Mouse (Mus musculus): Measurements from ENCODE around the gene Frmd5. TPM values are rescaled to one million over a fixed set of nuclear protein-coding genes. Genes with fewer than 3 reads are reported as not detected.

The Frmd5 gene
- total RNA-seq, 2 experiments from 2014 or later: 32.6 to 35.4 TPM

- TF ChIP-seq CTCF (conservative IDR thresholded peaks at IDR 0.05): no peak
- H3K4me3 ChIP-seq: no peak overlapping the region
- no peak for DNase-seq (ENCODE audit: low spot score in 2 of 2)
- H3K27ac ChIP-seq: no peak overlapping the region
These were observed 99.4 kb downstream of the Frmd5 start for GRCm38 (mm10) chr2:121707461-121707860.

GRCm38 (mm10) chr2:121705756-121706155 lies 101.1 kb downstream of the Frmd5 start:
- Histone ChIP-seq H3K4me3 (no peak overlapping the region), H3K27ac (0 out of 2 replicates have a peak overlapping the region, but pooled peaks have one; percentile 32)
- DNase-seq (ENCODE audit: low spot score in 2 of 2): no peak
- no peak for TF ChIP-seq CTCF (conservative IDR thresholded peaks at IDR 0.05)

- TF ChIP-seq CTCF (conservative IDR thresholded peaks at IDR 0.05): no peak
- Histone ChIP-seq H3K27ac (peak overlapping the region; percentile 70), H3K4me3 (no peak overlapping the region)
- no peak for DNase-seq (ENCODE audit: low spot score in 2 of 2)
These were observed 107.6 kb downstream of the Frmd5 start for GRCm38 (mm10) chr2:121699331-121699730.

GRCm38 (mm10) chr2:121695436-121695835 lies 111.5 kb downstream of the Frmd5 start:
- H3K4me3 ChIP-seq: no peak overlapping the region
- no peak overlapping the region for H3K27ac ChIP-seq
- no peak for DNase-seq (ENCODE audit: low spot score in 2 of 2)
- peak; percentile 73 for TF ChIP-seq CTCF (conservative IDR thresholded peaks at IDR 0.05)

- Histone ChIP-seq H3K27ac (no peak overlapping the region), H3K4me3 (no peak overlapping the region)
- no peak for TF ChIP-seq CTCF (conservative IDR thresholded peaks at IDR 0.05)
- DNase-seq (ENCODE audit: low spot score in 2 of 2): no peak
These were observed 118.8 kb downstream of the Frmd5 start for GRCm38 (mm10) chr2:121688107-121688506.

GRCm38 (mm10) chr2:121683606-121684005 lies 123.3 kb downstream of the Frmd5 start:
- no peak for DNase-seq (ENCODE audit: low spot score in 2 of 2)
- H3K27ac ChIP-seq: no peak overlapping the region
- no peak for TF ChIP-seq CTCF (conservative IDR thresholded peaks at IDR 0.05)
- no peak overlapping the region for H3K4me3 ChIP-seq

- no peak for TF ChIP-seq CTCF (conservative IDR thresholded peaks at IDR 0.05)
- Histone ChIP-seq H3K27ac (no peak overlapping the region), H3K4me3 (no peak overlapping the region)
- DNase-seq (ENCODE audit: low spot score in 2 of 2): no peak
These were observed 124.5 kb downstream of the Frmd5 start for GRCm38 (mm10) chr2:121682361-121682760.

GRCm38 (mm10) chr2:121679711-121680110 lies 127.2 kb downstream of the Frmd5 start:
- TF ChIP-seq CTCF (conservative IDR thresholded peaks at IDR 0.05): peak; percentile 70
- no peak overlapping the region for H3K27ac ChIP-seq
- H3K4me3 ChIP-seq: no peak overlapping the region
- DNase-seq (ENCODE audit: low spot score in 2 of 2): no peak

GRCm38 (mm10) chr2:121677649-121677986 lies 129.3 kb downstream of the Frmd5 start:
- DNase-seq (ENCODE audit: low spot score in 2 of 2): no peak
- Histone ChIP-seq H3K4me3 (no peak overlapping the region), H3K27ac (no peak overlapping the region)
- TF ChIP-seq CTCF (conservative IDR thresholded peaks at IDR 0.05): no peak

- no peak overlapping the region for H3K27ac ChIP-seq
- DNase-seq (ENCODE audit: low spot score in 2 of 2): no peak
- H3K4me3 ChIP-seq: no peak overlapping the region
- no peak for TF ChIP-seq CTCF (conservative IDR thresholded peaks at IDR 0.05)
These were observed 129.8 kb downstream of the Frmd5 start for GRCm38 (mm10) chr2:121676951-121677648.

- Histone ChIP-seq H3K4me3 (no peak overlapping the region), H3K27ac (no peak overlapping the region)
- no peak for TF ChIP-seq CTCF (conservative IDR thresholded peaks at IDR 0.05)
- no peak for DNase-seq (ENCODE audit: low spot score in 2 of 2)
These were observed 131.0 kb downstream of the Frmd5 start for GRCm38 (mm10) chr2:121675895-121676294.

GRCm38 (mm10) chr2:121675136-121675535 lies 131.8 kb downstream of the Frmd5 start:
- H3K27ac ChIP-seq: no peak overlapping the region

GRCm38 (mm10) chr2:121674211-121674610 lies 132.7 kb downstream of the Frmd5 start:
- no peak for DNase-seq (ENCODE audit: low spot score in 2 of 2)
- TF ChIP-seq CTCF (conservative IDR thresholded peaks at IDR 0.05): no peak
- H3K27ac ChIP-seq: no peak overlapping the region
- H3K4me3 ChIP-seq: no peak overlapping the region

More at GRCm38 (mm10) chr2:121675136-121675535, 131.8 kb downstream of the Frmd5 start:
- TF ChIP-seq CTCF (conservative IDR thresholded peaks at IDR 0.05): no peak
- no peak for DNase-seq (ENCODE audit: low spot score in 2 of 2)
- no peak overlapping the region for H3K4me3 ChIP-seq

- Histone ChIP-seq H3K27ac (no peak overlapping the region), H3K4me3 (no peak overlapping the region)
- DNase-seq (ENCODE audit: low spot score in 2 of 2): no peak
- no peak for TF ChIP-seq CTCF (conservative IDR thresholded peaks at IDR 0.05)
These were observed 137.0 kb downstream of the Frmd5 start for GRCm38 (mm10) chr2:121669846-121670245.

All from layer of hippocampus, adult 2 months (tissue).